In the genomic region with DNA sequence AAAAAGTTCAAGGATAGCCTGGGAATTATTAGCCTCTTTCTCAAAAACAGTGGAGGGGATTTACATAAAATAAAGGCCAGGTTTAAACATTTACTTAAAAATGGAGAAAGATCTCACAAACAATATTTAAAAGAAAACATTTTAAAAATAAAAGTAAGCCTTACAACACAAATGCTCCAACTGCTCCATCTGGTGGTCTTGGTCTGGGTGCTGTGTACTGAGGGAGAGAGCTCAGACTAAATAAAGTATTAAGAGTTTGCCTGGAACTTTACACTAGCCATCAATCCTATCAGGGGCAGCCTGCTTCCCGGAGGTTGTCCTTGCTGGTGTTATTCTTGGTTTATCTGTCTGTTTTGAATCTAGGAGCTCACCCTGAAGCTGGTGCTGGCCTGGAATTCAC, we compare ENCODE assay signal across 22 mouse cellular contexts. TPM values are rescaled to one million over a fixed set of nuclear protein-coding genes. Genes with fewer than 3 reads are reported as not detected.
DNase-seq lines count a peak whose midpoint lies in the region; ATAC-seq and TF ChIP-seq lines count a peak whose summit lies in the region.
"Had no signal": no experiment of that assay in that cellular context is flagged by ENCODE, and none has a peak within 500 bp of the region (broad histone marks: within the 10 kb centered on the region; RNA-seq: fewer than 3 reads in every experiment).

No protein-coding gene starts in this region.

- TF ChIP-seq POLR2A in kidney, adult 2 months (IDR thresholded peaks at IDR 0.05; ENCODE audit: low read depth, low read length) = no peak

- no peaks in the 10 kb centered on the region for H3K4me1 ChIP-seq in forebrain, embryonic 11.5 days (replicated peaks; ENCODE audit: control insufficient read depth, insufficient read depth, low read length)
- no peaks in the 10 kb centered on the region for H3K4me1 ChIP-seq in forebrain, embryonic 16.5 days (replicated peaks; ENCODE audit: control insufficient read depth, insufficient read depth, low read length)
- no peaks in the 10 kb centered on the region for H3K4me1 ChIP-seq in kidney, adult 2 months (ENCODE audit: control insufficient read depth, insufficient read depth, low read length)
- H3K4me1 ChIP-seq in kidney, embryonic 16.5 days (ENCODE audit: insufficient read depth, low read length) = no peaks in the 10 kb centered on the region
- H3K4me1 ChIP-seq in liver, postnatal 0 days (ENCODE audit: insufficient read depth) = no peaks in the 10 kb centered on the region
- H3K4me1 ChIP-seq in liver, embryonic 12.5 days = 0 out of 2 replicates have a peak, but pooled peaks cover 9% of the 10 kb centered on the region
- H3K4me1 ChIP-seq: forebrain, embryonic 15.5 days had no signal

- H3K9me3 ChIP-seq in forebrain, embryonic 11.5 days (ENCODE audit: control insufficient read depth, low read length) = no peaks in the 10 kb centered on the region
- H3K9me3 ChIP-seq in forebrain, embryonic 16.5 days (ENCODE audit: control insufficient read depth, low read length) = no peaks in the 10 kb centered on the region
- no peaks in the 10 kb centered on the region for H3K9me3 ChIP-seq in kidney, embryonic 16.5 days (ENCODE audit: low read length)
- no peaks in the 10 kb centered on the region for H3K9me3 ChIP-seq in liver, postnatal 0 days (ENCODE audit: low read length)
- no peaks in the 10 kb centered on the region for H3K9me3 ChIP-seq in liver, embryonic 12.5 days (replicated peaks)
- H3K9me3 ChIP-seq: embryonic facial prominence, embryonic 10.5 days; forebrain, embryonic 15.5 days; heart, embryonic 10.5 days; limb, embryonic 15.5 days had no signal

- H3K4me2 ChIP-seq in forebrain, embryonic 11.5 days (ENCODE audit: low read depth, low read length, severe bottlenecking) = no peak overlapping the region
- H3K4me2 ChIP-seq in forebrain, embryonic 16.5 days (ENCODE audit: low read length) = no peak overlapping the region
- no peak overlapping the region for H3K4me2 ChIP-seq in kidney, embryonic 16.5 days (replicated peaks; ENCODE audit: low read depth, low read length)
- H3K4me2 ChIP-seq in liver, postnatal 0 days (ENCODE audit: low read depth, low read length) = no peak overlapping the region
- no peak overlapping the region for H3K4me2 ChIP-seq in liver, embryonic 12.5 days
- H3K4me2 ChIP-seq: forebrain, embryonic 15.5 days; limb, embryonic 15.5 days; midbrain, embryonic 11.5 days had no signal

- DNase-seq in forebrain, embryonic 11.5 days (ENCODE audit: low spot score) = peak; percentile 26
- DNase-seq in kidney, adult 2 months = no peak
- DNase-seq in liver, postnatal 0 days = no peak
- peak; percentile 65 for DNase-seq in adipocyte (ENCODE audit: low spot score)
- DNase-seq in ovary, postnatal 36 days (ENCODE audit: low spot score) = no peak
- DNase-seq: adrenal gland, postnatal 14 days; cerebellum, adult 18-20 months; cerebellum, postnatal 36 days; gastrocnemius, postnatal 10 days; heart, postnatal 36 days; right cerebral cortex, postnatal 25 days had no signal

- no peak overlapping the region for H3K27ac ChIP-seq in forebrain, embryonic 11.5 days (ENCODE audit: low read depth, low read length)
- no peak overlapping the region for H3K27ac ChIP-seq in forebrain, embryonic 16.5 days (ENCODE audit: low read length)
- H3K27ac ChIP-seq in kidney, adult 2 months (ENCODE audit: insufficient read depth, low read depth, low read length) = no peak overlapping the region
- H3K27ac ChIP-seq in kidney, embryonic 16.5 days (ENCODE audit: low read length) = no peak overlapping the region
- no peak overlapping the region for H3K27ac ChIP-seq in liver, postnatal 0 days (ENCODE audit: low read depth)
- no peak overlapping the region for H3K27ac ChIP-seq in liver, embryonic 12.5 days
- H3K27ac ChIP-seq: embryonic facial prominence, embryonic 10.5 days; forebrain, embryonic 15.5 days; heart, embryonic 10.5 days; limb, embryonic 15.5 days; macrophage had no signal

- no peak for ATAC-seq in forebrain, embryonic 11.5 days (replicated peaks; ENCODE audit: low FRiP score)
- ATAC-seq in forebrain, embryonic 16.5 days = no peak
- ATAC-seq in kidney, embryonic 16.5 days (ENCODE audit: low FRiP score, low TSS enrichment) = no peak
- no peak for ATAC-seq in liver, postnatal 0 days
- ATAC-seq in liver, embryonic 12.5 days = no peak
- ATAC-seq: forebrain, embryonic 15.5 days; hindbrain, embryonic 16.5 days had no signal

- H3K27me3 ChIP-seq in forebrain, embryonic 11.5 days (ENCODE audit: control insufficient read depth, insufficient read depth, low read length) = no peaks in the 10 kb centered on the region
- H3K27me3 ChIP-seq in forebrain, embryonic 16.5 days (replicated peaks; ENCODE audit: control insufficient read depth, insufficient read depth, low read length) = no peaks in the 10 kb centered on the region
- no peaks in the 10 kb centered on the region for H3K27me3 ChIP-seq in kidney, adult 2 months (replicated peaks; ENCODE audit: control insufficient read depth, insufficient read depth, low read length)
- no peaks in the 10 kb centered on the region for H3K27me3 ChIP-seq in kidney, embryonic 16.5 days (ENCODE audit: insufficient read depth, low read length)
- H3K27me3 ChIP-seq in liver, postnatal 0 days (ENCODE audit: insufficient read depth, low read length) = no peaks in the 10 kb centered on the region
- H3K27me3 ChIP-seq in liver, embryonic 12.5 days (replicated peaks) = no peaks in the 10 kb centered on the region
- H3K27me3 ChIP-seq: forebrain, embryonic 15.5 days; limb, embryonic 15.5 days had no signal

- H3K4me3 ChIP-seq in forebrain, embryonic 11.5 days (ENCODE audit: low read depth, low read length) = no peak overlapping the region
- no peak overlapping the region for H3K4me3 ChIP-seq in forebrain, embryonic 16.5 days (replicated peaks; ENCODE audit: low read length)
- H3K4me3 ChIP-seq in kidney, adult 2 months (ENCODE audit: insufficient read depth, low read depth, low read length) = no peak overlapping the region
- H3K4me3 ChIP-seq in kidney, embryonic 16.5 days (ENCODE audit: low read length) = no peak overlapping the region
- no peak overlapping the region for H3K4me3 ChIP-seq in liver, postnatal 0 days (ENCODE audit: low read depth, low read length)
- H3K4me3 ChIP-seq in liver, embryonic 12.5 days = no peak overlapping the region
- H3K4me3 ChIP-seq: embryonic facial prominence, embryonic 10.5 days; forebrain, embryonic 15.5 days; heart, embryonic 10.5 days; limb, embryonic 15.5 days had no signal

- no peak overlapping the region for H3K9ac ChIP-seq in forebrain, embryonic 11.5 days (ENCODE audit: low read length)
- H3K9ac ChIP-seq in forebrain, embryonic 16.5 days (replicated peaks; ENCODE audit: low read depth, low read length) = no peak overlapping the region
- H3K9ac ChIP-seq in kidney, embryonic 16.5 days (replicated peaks; ENCODE audit: low read length) = no peak overlapping the region
- H3K9ac ChIP-seq in liver, postnatal 0 days (replicated peaks) = no peak overlapping the region
- no peak overlapping the region for H3K9ac ChIP-seq in liver, embryonic 12.5 days
- H3K9ac ChIP-seq: forebrain, embryonic 15.5 days; limb, embryonic 15.5 days had no signal

- TF ChIP-seq EP300 in liver, postnatal 0 days (IDR thresholded peaks at IDR 0.05; ENCODE audit: low read depth) = no peak

- no peaks in the 10 kb centered on the region for H3K36me3 ChIP-seq in forebrain, embryonic 11.5 days (ENCODE audit: control insufficient read depth, insufficient read depth, low read length)
- H3K36me3 ChIP-seq in forebrain, embryonic 16.5 days (ENCODE audit: control insufficient read depth, insufficient read depth) = no peaks in the 10 kb centered on the region
- H3K36me3 ChIP-seq in kidney, adult 2 months (ENCODE audit: control insufficient read depth, insufficient read depth, low read length) = no peaks in the 10 kb centered on the region
- no peaks in the 10 kb centered on the region for H3K36me3 ChIP-seq in kidney, embryonic 16.5 days (ENCODE audit: insufficient read depth, low read length)
- H3K36me3 ChIP-seq in liver, postnatal 0 days (replicated peaks; ENCODE audit: insufficient read depth, low read length) = no peaks in the 10 kb centered on the region
- no peaks in the 10 kb centered on the region for H3K36me3 ChIP-seq in liver, embryonic 12.5 days
- H3K36me3 ChIP-seq: embryonic facial prominence, embryonic 10.5 days; forebrain, embryonic 15.5 days; heart, embryonic 10.5 days; limb, embryonic 15.5 days had no signal

- WGBS in forebrain, embryonic 11.5 days = 71% methylated on average over 1 of the region's 1 CpGs
- WGBS in forebrain, embryonic 16.5 days = 81% methylated on average over 1 of the region's 1 CpGs
- WGBS in kidney, adult 2 months = 25% methylated on average over 1 of the region's 1 CpGs
- WGBS in kidney, embryonic 16.5 days = 21% methylated on average over 1 of the region's 1 CpGs
- WGBS in liver, postnatal 0 days (ENCODE audit: insufficient replicate concordance) = 36% methylated on average over 1 of the region's 1 CpGs
- WGBS in liver, embryonic 12.5 days (ENCODE audit: insufficient replicate concordance) = 27% methylated on average over 1 of the region's 1 CpGs

- 0 out of 2 replicates have a peak, but pooled peaks have one; percentile 2 for TF ChIP-seq CTCF in kidney, adult 2 months (conservative IDR thresholded peaks at IDR 0.05; ENCODE audit: insufficient read depth, insufficient read length, low read depth, low read length)
- peak; percentile 27; the same call in 1 of the 2 replicates for TF ChIP-seq CTCF in liver, postnatal 0 days (IDR thresholded peaks at IDR 0.05; ENCODE audit: low read depth)

RNA-seq across cellular contexts. Expression of a gene that starts 13.3 kb away (rescaled TPM):
- not detected in 2 replicates for polyA plus RNA-seq in forebrain, embryonic 11.5 days (2014; fragmentation: Nextera tagmentation; extraction: Ambion mirVana)
- polyA plus RNA-seq in forebrain, embryonic 16.5 days (2015; fragmentation: Nextera tagmentation; extraction: Ambion mirVana) = 0.10 and 0.16 TPM in 2 replicates
- polyA plus RNA-seq in kidney, adult 2 months (2012; rRNA removed) = 2.4 and 2.5 TPM in 2 replicates
- polyA plus RNA-seq in kidney, embryonic 16.5 days (2015; fragmentation: Nextera tagmentation; extraction: Ambion mirVana) = 0.17 and 0.20 TPM in 2 replicates
- 0.07 and 0.13 TPM in 2 replicates for polyA plus RNA-seq in liver, postnatal 0 days (2015; fragmentation: Nextera tagmentation; extraction: Ambion mirVana)
- 0.02 TPM in 2 replicates for polyA plus RNA-seq in liver, embryonic 12.5 days (2016; fragmentation: Nextera tagmentation; extraction: Ambion mirVana)
- polyA plus RNA-seq: embryonic facial prominence, embryonic 10.5 days; macrophage; neural tube, embryonic 14.5 days had no signal

RNA-seq across cellular contexts. Expression of a gene that starts 16.1 kb away (rescaled TPM):
- polyA plus RNA-seq in forebrain, embryonic 11.5 days (2014; fragmentation: Nextera tagmentation; extraction: Ambion mirVana) = not detected in 2 replicates
- polyA plus RNA-seq in forebrain, embryonic 16.5 days (2015; fragmentation: Nextera tagmentation; extraction: Ambion mirVana) = 0.34 and 0.47 TPM in 2 replicates
- 4.8 and 5.1 TPM in 2 replicates for polyA plus RNA-seq in kidney, adult 2 months (2012; rRNA removed)
- 1.1 and 1.3 TPM in 2 replicates for polyA plus RNA-seq in kidney, embryonic 16.5 days (2015; fragmentation: Nextera tagmentation; extraction: Ambion mirVana)
- 0.40 and 0.50 TPM in 2 replicates for polyA plus RNA-seq in liver, postnatal 0 days (2015; fragmentation: Nextera tagmentation; extraction: Ambion mirVana)
- polyA plus RNA-seq in liver, embryonic 12.5 days (2016; fragmentation: Nextera tagmentation; extraction: Ambion mirVana) = 0.14 and 0.19 TPM in 2 replicates
- polyA plus RNA-seq: embryonic facial prominence, embryonic 10.5 days; macrophage had no signal

RNA-seq across cellular contexts. Expression of a gene that starts 27.7 kb away (rescaled TPM):
- not detected in 2 replicates for polyA plus RNA-seq in forebrain, embryonic 11.5 days (2014; fragmentation: Nextera tagmentation; extraction: Ambion mirVana)
- not detected in 2 replicates for polyA plus RNA-seq in forebrain, embryonic 16.5 days (2015; fragmentation: Nextera tagmentation; extraction: Ambion mirVana)
- polyA plus RNA-seq in kidney, adult 2 months (2012; rRNA removed) = not detected in 2 replicates
- polyA plus RNA-seq in kidney, embryonic 16.5 days (2015; fragmentation: Nextera tagmentation; extraction: Ambion mirVana) = not detected in 2 replicates
- not detected in 2 replicates for polyA plus RNA-seq in liver, postnatal 0 days (2015; fragmentation: Nextera tagmentation; extraction: Ambion mirVana)
- polyA plus RNA-seq in liver, embryonic 12.5 days (2016; fragmentation: Nextera tagmentation; extraction: Ambion mirVana) = not detected in 2 replicates
- polyA plus RNA-seq: embryonic facial prominence, embryonic 10.5 days; forebrain, embryonic 15.5 days; heart, embryonic 10.5 days; hindbrain, embryonic 16.5 days; limb, embryonic 15.5 days; macrophage; midbrain, embryonic 11.5 days; neural tube, embryonic 14.5 days had no signal

RNA-seq across cellular contexts. Expression of a gene that starts 33.0 kb away (rescaled TPM):
- polyA plus RNA-seq in forebrain, embryonic 11.5 days (2014; fragmentation: Nextera tagmentation; extraction: Ambion mirVana) = not detected in 2 replicates
- 0.09 TPM in 1 of 2 replicates, not detected in the other for polyA plus RNA-seq in forebrain, embryonic 16.5 days (2015; fragmentation: Nextera tagmentation; extraction: Ambion mirVana)
- not detected in 2 replicates for polyA plus RNA-seq in kidney, adult 2 months (2012; rRNA removed)
- polyA plus RNA-seq in kidney, embryonic 16.5 days (2015; fragmentation: Nextera tagmentation; extraction: Ambion mirVana) = not detected in 2 replicates
- not detected in 2 replicates for polyA plus RNA-seq in liver, postnatal 0 days (2015; fragmentation: Nextera tagmentation; extraction: Ambion mirVana)
- not detected in 2 replicates for polyA plus RNA-seq in liver, embryonic 12.5 days (2016; fragmentation: Nextera tagmentation; extraction: Ambion mirVana)
- polyA plus RNA-seq: embryonic facial prominence, embryonic 10.5 days; forebrain, embryonic 15.5 days; heart, embryonic 10.5 days; limb, embryonic 15.5 days; macrophage; midbrain, embryonic 11.5 days; neural tube, embryonic 14.5 days had no signal

RNA-seq across cellular contexts. Expression of a gene that starts 42.5 kb away (rescaled TPM):
- not detected in 2 replicates for polyA plus RNA-seq in forebrain, embryonic 11.5 days (2014; fragmentation: Nextera tagmentation; extraction: Ambion mirVana)
- polyA plus RNA-seq in forebrain, embryonic 16.5 days (2015; fragmentation: Nextera tagmentation; extraction: Ambion mirVana) = not detected in 2 replicates
- polyA plus RNA-seq in kidney, adult 2 months (2012; rRNA removed) = not detected in 2 replicates
- polyA plus RNA-seq in kidney, embryonic 16.5 days (2015; fragmentation: Nextera tagmentation; extraction: Ambion mirVana) = not detected in 2 replicates
- not detected in 2 replicates for polyA plus RNA-seq in liver, postnatal 0 days (2015; fragmentation: Nextera tagmentation; extraction: Ambion mirVana)
- polyA plus RNA-seq in liver, embryonic 12.5 days (2016; fragmentation: Nextera tagmentation; extraction: Ambion mirVana) = not detected in 2 replicates
- polyA plus RNA-seq: forebrain, embryonic 15.5 days; heart, embryonic 10.5 days; limb, embryonic 15.5 days; macrophage; midbrain, embryonic 11.5 days; neural tube, embryonic 14.5 days had no signal

Comparison
In these comparisons a context has a peak if more than half of its experiments do, and no peak if none do; other contexts are left out.
1. DNase-seq: peak in forebrain, embryonic 11.5 days (single experiment) and adipocyte (single experiment); none in kidney, adult 2 months (single experiment), liver, postnatal 0 days (single experiment) and ovary, postnatal 36 days (single experiment).